Mouse (Mus musculus): ENCODE measurements at regions not wholly inside any gene's neighbourhood (a gene's known extent, or its start where the extent isn't known, plus 50 kb on each side); places are given as distances from the start of the nearest gene placed in this dataset.
"Not testable (repeated sequence)": the region's sequence is repeated elsewhere in the genome, so short reads cannot be mapped to it uniquely, and the experiment has no call there.

DNA sequence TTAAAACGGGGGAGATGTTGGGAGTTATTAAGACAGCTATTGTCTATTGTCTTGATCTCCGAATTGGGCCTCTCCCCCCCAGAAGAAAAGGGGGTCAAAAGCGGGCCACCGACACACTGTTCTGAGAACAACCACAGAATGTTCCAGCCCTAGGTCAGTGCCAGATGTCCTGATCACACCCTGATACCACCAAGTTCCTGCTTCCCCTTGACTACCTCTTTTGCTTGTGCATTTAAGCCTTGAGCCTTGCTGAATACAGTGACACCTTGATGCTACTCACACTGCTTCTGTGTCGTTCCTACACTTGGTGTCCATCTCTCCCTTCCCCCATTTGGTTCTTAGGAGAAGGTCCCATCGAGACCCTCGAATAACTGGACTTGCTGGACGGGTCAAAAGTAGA is 673.5 kb downstream of the Kcna4 start:
- not testable (repeated sequence) for TF ChIP-seq CTCF, EP300 (IDR thresholded peaks at IDR 0.05; ENCODE audit: low read depth)

All from heart, postnatal 0 days (tissue).